Mouse (Mus musculus): ENCODE measurements around the gene Wdr5b.

Gene Wdr5b

DNA sequence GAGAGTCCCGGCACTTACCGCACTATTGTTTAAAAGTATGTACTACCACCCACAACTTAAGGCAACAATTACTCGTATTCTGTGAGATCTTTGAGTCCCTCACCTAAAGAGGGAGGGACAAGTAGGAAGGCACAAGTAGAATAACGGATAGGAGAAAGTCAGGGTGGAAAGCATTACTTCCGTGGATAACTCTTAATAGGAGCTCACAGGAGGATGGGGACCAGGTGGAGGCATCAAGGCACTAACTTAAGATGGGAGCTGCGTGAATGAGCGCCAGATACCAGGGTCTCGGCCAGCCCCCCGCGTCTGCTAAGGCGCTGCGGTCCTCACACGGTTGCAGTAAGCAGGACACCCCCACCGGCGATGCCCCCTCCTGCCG, 30.1 kb downstream of the Wdr5b start:
- no peak for DNase-seq (ENCODE audit: low read depth)

DNA sequence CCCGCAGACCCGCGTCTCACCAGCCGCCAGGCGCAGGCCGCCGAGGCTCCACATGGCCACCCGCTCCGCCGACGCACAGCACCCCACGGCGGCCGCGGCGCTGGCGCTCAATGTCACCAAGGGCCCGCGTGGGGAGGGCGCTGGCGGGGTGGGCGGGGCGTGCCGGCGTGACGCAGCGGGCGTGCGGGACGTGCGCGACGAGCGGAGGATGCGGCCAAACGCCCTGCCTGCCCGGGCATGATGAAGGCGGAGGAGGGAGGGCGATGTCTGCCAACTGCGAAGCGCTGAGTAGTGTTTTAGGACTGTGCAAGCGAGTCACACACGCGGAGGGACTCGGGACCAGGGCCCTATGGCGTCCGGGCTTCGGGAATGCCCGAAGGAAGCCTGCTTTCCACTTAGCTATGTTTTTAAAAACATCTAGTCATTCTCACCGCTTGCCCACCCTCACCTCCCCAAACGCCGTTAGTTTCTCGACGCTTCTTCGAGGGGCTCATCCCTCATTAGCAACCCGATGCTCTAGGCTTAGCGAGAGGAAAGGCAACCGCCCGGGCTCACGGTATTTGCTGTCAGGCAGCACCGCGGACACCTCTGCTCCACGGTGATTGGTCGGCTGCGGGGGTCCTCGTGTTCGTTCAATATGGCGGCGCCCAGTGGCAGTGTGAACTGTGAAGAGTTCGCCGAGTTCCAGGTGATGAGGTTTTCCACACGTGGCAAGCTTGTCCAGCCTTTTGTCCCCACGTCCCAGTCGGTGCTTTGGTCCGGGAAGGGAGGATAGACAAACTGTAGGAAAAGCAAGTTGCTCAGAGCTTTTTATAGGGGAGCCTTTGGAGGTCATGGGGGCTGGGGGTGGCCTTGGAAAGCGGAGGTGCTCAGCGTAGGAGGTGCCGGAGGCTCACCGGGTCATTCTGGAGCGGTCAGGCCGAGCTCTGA, 30.7 kb downstream of the Wdr5b start, which contains the start of the genes Fam162a and Ccdc58:
Gene Fam162a (minus strand): TSS at position 145 of the 930 bp plus-strand sequence.
Gene Ccdc58 (plus strand): TSS at position 236 of the 930 bp plus-strand sequence.
- DNase-seq (ENCODE audit: low read depth): peak; percentile 94

DNA sequence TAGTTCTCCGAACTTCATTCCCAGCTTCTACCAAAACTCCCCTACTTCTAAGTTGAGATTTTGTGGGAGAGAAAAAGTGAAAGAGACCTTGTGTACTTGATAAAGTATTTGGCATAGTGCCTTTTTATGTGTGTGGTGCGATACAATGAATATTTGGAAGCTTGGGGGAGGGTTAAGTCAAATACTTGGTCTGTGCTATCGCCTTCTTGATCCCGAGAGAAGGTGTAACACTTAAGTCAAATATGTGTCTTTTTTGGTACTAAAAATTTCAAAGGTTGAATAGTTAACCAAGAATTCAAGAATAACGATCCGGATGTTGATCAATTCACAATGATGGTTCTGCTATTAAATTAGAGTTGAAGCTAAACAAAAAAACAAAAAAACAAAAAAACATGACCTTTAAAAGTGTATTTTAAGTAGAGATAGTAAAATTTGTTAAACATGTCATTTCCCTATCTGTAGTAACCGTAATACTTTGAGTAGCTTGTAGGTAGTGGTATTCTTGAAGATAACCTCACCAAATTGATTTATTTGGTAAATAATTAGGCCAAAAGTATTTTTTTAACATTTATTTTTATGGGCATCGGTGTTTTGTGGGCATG, 31.5 kb downstream of the Wdr5b start:
- DNase-seq (ENCODE audit: low read depth): no peak

DNA sequence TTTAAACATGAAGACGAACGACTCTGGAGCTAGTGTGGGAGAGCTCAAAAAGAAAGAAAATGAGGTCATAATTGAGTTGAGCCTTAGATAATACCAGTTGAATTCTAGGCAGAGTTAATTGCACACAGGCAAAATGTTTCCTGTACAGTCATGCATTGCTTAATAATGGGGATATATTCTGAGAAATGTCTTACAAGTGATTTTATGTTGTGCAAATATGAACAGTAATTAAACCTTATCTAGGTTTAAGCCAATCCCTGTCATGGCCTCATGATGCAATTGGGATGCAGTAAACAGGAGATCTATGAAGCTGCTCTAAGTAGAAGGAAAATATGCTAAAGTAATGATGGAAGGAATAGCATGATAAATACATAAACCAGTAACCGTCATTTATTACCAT, 33.8 kb downstream of the Wdr5b start:
- no peak for DNase-seq (ENCODE audit: low read depth)

DNA sequence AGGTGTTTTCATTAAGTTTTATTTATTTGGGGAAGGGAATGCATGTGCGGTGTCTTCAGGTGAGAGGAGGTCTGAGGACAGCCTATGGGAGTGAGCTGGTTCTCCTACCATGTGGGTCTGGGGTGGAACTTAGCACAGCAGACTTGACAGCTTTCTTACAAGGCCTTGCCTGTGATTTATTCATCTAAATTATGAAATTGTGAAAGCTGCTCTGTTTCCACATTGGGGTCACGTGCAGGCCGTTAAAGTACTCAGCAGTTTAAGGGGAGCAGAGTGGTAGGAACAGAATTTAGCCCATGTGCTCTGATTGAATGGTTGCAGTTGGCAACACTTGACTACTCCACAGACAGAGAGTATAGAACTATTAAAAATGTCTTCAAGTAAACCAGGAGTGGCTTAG, 38.9 kb downstream of the Wdr5b start:
- DNase-seq (ENCODE audit: low read depth): no peak

DNA sequence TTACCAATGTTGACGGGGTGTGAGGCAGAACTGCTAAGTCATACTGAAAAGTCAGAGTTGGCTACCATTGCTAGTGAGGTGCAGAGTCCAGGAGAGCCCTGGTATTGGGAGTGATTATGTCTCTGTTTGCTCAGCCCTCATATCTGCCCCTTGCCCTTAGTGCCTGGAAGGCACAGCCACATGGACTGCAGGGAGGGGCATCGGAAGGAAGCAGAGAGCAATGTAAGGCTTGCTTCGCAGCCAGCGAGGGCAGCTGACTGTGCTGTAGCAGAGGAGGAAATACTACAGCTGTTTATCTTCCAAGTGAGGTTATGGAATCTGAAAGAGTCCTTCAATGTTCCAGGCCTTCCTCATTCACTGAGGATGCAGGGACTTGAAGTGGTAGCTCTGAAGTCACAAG, 46.9 kb downstream of the Wdr5b start:
- DNase-seq (ENCODE audit: low read depth): no peak

DNA sequence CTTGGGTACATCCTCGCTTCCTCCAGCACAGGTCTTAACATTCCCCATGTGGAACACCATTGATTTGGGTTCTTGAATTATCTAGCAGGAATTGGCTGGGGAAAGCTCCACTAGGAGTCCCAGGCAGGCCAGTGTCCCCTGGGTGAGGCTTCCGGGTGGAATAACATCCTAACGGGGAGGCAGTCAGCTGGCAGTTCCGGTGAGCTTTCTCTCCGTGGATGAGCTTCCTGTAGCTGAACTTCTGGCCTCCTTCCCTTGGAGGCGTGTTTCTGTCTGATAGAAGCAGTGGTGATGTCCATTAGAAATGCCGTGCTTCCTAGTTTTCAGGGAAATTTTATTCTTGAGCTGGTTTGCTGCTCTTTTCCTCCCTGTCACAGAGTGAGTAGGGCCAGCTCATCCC, 48.1 kb downstream of the Wdr5b start:
- DNase-seq (ENCODE audit: low read depth): no peak

DNA sequence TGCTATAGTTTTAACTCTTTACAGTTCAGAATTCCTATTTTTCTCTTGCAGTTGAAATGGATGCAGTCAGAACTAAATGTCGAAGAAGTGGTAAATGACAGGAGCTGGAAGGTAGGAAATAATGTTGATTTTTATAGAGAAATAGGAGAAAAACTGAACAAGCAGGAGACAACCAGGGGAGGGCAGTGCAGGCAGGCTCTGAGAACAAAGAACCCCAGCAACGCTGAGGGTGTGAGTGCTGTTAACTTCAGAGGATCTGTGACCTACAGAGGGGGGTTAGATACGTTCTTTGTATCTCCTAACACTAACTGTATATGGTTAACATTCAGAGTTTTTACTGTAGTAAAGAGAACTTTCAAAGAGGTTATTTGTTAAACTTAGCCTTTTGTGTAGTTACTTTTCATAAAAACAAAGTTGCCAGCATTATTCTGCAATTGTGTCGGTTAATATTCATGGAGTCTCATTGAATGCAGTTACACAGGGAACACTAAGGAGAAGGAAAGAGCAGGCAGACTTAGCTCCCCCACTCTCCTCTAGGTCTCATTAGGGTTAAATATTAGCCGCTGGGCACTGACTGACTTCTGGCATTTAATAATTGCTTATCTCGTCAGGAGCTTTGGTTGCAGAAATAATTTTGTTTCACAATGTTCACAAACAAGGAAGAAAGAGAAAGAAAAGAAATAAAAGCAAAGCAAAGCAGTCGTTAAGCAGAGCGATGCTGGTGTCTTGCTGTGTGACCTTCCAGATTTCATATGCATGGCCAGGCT, 49.0 kb downstream of the Wdr5b start:
- DNase-seq (ENCODE audit: low read depth): no peak

DNA sequence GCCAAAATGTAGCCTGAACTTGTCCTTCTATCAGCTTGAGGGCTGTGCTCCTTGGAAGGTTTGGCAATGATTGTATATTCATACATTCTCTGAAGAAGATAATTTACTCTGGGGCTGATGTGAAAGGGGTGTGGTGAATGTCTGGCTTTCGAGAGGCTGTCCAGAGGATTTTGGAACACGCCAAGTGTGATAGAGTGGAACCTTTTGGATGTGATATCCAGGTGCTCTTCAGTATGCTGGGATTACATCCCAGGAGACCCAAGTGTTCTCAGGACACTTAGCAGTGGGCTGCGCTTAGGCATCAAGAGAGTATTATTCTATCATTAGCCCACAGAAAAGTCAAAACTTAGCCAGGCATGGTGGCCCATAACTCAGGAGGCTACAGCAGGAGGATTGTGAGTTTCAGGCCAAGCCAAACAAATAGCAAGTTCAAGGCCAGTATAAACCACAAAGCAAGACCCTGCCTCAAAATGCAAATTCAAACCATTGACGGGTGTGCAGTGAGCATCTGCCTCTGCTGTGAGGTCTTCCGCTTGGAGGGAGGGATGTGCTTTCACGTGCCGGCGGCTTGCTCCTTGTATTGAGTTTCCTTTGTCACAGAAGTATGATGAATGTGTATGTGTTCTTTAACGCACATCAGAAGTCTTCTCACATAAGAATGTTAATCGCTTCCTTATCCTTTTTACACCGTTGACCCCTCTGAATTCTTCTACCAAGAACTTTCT, 50.0 kb downstream of the Wdr5b start:
- DNase-seq (ENCODE audit: low read depth): no peak

Measured in naive thymus-derived CD4-positive, alpha-beta T cell, adult 2 months (primary cell).